Mouse (Mus musculus) heart, adult 9 months (tissue): ENCODE data around the gene Enpp1.

Experiments
- DNase-seq, 2 experiments: peaks; one replicate each; pipeline ENCODE4 v3.0.0; 2022; ENCODE audit warnings: low spot score in 2 of 2

Enpp1 gene

DNA sequence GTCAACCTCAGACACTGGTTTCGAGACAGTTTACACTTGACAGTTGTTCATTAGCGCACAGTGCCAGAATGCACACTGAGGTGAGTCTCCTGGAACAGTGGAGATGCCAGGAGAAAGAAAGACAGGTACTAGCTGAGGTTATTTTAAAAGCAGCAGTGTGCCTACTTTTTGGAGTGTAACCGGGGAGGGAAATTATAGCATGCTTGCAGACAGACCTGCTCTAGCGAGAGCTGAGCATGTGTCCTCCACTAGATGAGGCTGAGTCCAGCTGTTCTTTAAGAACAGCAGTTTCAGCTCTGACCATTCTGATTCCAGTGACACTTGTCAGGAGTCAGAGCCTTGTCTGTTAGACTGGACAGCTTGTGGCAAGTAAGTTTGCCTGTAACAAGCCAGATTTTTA is 114.2 kb downstream of the Enpp1 start:
- DNase-seq, result no peak

DNA sequence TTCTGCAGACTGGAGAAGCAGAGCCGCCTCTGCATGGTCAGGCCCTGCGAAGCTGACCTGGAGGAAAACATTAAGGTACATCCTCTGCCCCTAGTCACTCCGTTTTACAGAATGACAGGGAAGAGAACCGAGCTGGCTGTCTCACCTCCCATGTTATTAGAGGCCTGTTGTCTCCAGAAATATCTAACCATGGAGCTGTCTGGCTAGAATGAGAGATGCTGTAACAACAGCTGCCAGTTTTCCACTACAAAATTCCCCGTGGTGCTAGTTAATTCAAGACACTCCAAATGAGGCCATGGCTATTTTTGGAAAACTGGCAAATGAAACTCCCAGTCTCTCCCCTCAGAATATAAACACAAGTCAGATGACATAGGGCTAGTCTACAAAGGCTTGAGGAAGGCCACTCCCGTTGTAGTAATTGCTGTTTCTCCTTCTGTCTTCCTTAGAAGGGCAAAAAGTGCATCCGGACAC is 115.1 kb downstream of the Enpp1 start:
- peak; percentile 80 to 83 for DNase-seq

DNA sequence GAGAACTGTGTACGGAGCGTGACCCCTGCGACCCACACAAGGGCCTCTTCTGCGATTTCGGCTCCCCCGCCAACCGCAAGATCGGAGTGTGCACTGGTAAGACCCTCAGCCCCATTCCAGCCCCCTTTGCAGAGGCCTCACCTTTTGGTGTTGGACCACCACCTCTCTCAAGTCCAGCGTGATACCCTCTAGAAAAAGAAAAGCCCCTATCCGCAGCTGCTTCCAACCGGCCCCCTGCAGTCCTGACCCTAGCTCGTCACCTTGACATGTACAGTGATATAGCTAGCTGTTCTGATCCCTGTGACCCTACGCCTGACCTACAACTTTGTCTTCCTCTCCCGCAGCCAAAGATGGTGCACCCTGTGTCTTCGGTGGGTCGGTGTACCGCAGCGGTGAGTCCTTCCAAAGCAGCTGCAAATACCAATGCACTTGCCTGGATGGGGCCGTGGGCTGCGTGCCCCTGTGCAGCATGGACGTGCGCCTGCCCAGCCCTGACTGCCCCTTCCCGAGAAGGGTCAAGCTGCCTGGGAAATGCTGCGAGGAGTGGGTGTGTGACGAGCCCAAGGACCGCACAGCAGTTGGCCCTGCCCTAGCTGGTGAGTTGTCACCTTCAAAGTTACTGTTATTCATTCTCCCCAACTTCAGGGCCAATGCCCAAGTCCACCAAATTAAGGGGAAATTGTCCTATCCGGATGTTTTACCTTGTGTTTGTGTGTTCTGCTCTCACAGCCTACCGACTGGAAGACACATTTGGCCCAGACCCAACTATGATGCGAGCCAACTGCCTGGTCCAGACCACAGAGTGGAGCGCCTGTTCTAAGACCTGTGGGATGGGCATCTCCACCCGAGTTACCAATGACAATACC is 115.7 kb downstream of the Enpp1 start:
- DNase-seq, result peak; percentile 15 to 44

DNA sequence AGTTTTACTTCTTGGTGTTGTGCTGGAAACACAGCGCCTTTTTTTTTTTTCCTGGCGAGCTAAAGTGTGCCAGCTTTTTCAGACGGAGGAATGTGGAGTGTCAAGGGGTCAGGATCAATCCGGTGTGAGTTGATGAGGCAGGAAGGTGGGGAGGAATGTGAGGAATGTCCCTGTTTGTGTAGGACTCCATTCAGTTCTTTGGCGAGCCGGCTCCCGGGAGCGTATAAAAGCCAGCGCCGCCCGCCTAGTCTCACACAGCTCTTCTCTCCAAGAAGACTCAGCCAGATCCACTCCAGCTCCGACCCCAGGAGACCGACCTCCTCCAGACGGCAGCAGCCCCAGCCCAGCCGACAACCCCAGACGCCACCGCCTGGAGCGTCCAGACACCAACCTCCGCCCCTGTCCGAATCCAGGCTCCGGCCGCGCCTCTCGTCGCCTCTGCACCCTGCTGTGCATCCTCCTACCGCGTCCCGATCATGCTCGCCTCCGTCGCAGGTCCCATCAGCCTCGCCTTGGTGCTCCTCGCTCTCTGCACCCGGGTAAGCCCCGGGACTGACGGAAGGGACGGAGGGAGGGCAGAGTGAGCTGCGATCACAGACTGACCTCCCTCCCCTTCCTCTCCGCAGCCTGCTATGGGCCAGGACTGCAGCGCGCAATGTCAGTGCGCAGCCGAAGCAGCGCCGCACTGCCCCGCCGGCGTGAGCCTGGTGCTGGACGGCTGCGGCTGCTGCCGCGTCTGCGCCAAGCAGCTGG is 116.5 kb downstream of the Enpp1 start, which contains the start of gene Ccn2:
TSS of gene Ccn2 (plus strand) at position 193 of the 753 bp plus-strand sequence.
- peak; percentile 90 to 92 for DNase-seq

DNA sequence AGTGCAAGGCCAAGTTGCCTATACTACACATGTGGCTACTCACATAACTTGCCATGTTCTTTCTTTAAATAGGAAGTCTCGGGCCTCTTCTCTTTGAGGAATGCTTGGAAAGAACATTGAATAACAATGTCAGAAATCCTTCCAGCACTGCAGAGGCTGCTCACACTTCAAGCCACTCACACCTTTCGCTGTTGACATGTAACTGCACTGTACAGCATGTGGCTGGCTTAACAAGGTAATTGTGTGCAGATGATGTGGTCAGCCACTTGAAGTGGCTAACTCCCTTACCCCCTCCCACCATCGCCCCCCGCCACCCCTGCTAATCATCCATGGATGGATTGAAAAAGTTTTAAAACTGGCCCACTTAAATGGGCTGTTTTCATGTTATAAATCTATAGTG is 118.4 kb downstream of the Enpp1 start:
- DNase-seq, result peak; percentile 31 to 68

DNA sequence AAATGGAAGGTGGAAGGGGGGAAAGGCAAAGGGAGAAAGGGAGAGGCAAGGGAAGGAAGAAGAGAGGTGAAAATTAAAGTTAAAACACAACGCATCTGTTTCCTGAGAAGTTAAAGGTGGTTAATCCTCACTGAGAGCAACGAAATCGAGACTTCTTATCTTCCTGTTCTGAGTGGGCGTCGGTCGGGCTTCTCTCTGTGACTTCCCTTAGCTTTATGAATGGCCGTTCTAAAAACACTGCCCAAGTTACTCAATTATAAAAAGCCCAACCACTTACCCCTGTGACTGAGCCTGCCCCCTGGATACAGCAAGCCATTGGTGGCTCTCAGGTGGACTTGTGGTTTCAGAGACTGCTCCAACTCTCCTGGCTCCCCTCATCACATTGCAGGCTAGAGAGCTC is 119.0 kb downstream of the Enpp1 start:
- peak in 1 of 2 experiments; percentile 19 for DNase-seq

DNA sequence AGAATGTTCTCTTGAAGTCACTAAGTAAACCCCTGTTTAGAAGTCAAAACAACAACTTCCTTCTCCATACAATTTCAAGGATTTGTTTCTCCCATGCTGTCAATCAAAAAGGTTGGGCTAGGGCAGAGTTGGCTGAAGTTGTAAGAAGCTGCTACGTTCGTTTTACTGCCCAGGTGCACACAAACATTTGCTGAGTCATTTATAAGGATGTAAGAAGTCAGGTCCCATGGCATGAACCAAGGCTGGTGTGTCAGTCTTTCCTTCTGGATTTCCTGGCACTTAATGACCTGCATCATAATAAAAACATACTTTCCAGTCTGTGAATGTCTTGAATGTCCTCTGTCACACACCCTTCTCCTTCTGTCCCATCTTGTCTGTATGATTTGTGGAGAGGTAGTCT is 119.6 kb downstream of the Enpp1 start:
- DNase-seq, result no peak

DNA sequence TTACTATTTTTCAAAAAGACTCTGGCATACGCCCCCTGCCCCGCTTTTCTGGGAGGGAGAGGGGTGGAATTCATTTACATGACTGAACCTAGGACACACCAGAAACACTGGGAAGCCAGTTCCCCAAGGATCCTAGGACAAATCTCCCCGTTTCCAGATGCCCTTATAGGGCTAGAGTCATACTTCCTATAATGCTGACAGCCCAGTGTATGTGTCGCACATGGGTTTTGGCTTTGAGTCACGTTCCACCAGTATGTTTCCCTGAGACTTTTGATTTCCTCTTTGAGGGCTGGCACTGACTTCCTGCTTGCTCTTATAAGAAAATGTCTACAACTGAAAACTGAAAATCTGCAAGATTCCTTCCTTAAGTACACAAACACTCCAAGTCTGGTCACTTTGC is 120.2 kb downstream of the Enpp1 start:
- peak in 1 of 2 experiments; percentile 32 for DNase-seq

DNA sequence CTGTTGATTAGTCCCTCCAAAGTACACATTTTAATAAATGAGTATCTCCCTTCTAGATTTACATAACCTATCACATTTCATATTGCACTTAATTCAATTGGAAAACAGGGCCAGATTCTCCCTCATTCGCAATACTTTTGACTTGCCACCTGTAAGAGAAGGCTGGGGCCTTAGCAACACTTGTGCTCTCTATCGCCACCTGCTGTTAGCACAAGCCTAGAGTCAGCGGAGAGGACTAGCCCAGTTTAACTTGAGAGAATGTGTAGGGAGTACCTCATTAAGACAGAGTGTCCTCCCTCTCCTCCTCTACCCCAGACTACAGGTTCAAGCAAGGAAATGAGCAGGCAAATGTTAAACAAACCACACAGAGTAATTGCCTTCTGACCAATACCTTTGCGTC is 120.8 kb downstream of the Enpp1 start:
- peak; percentile 61 to 76 for DNase-seq

DNA sequence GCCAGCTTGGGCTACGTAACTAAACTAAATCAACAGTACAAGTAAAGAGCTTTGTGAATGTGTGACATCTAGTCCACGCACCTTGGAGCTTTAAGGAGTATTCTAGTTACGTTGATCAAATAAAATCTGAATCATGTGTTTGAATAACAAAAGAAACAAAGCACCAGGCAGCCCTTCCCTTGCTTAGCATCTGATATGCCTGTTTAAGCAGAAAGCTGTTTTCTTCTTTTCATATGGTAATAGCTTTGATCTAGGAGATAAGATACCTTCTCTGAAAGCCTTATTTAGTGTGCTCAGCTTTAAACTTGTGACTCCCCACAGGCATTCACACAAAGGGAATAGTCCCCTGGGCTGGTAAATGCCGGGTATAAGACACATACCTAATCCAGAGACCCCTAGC is 121.4 kb downstream of the Enpp1 start:
- no peak for DNase-seq

DNA sequence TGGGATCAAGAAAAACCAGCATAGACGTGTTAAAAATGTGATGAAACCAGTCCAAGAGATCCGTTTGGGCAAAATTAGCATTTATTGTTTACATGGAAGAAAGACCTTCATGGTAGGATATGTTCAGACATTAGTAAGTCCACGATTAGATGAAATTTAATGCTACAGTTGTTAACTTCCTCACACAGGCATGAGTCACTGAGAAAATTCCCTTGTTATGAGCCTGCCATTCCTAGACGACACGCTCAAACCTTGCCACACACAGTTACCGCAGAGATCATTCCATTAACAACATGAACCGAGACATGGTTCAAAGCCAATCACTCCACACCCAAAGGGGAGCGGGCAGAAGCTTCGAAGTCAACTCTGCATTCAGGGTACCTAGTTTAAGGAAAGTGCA is 122.7 kb downstream of the Enpp1 start:
- no peak for DNase-seq

DNA sequence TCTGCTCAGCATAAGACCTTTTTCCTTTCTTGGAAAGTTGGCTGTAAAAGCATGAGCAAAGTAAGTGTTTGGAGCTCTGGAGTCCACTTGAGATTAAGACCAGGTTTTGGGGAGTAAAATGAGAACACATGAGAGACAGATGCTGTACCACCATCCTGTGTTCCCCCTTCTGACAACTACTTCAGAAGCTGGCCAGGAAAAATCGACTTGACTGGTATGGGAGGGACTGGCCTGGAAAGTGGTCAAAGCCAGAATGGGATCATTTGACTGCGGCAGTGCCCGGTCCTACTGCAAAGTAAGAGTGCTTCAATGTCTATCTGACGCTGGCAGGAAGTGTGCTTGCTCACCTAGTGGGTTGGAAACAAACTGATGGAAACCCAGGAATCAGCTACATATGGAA is 123.1 kb downstream of the Enpp1 start:
- no peak for DNase-seq
